Mouse (Mus musculus) small intestine, adult 2 months (tissue): ENCODE data around the gene Glipr1.

Source experiments
- CTCF ChIP-seq: fragments of 200-500 bp; IDR thresholded peaks from 2 replicates; pipeline ENCODE4 v1.5.1; 2012; ENCODE audit warnings: low read depth, mild to moderate bottlenecking, control low read depth, inconsistent platforms, low read length, moderate library complexity, mixed read lengths; ENCODE audit not compliant: insufficient replicate concordance, insufficient read length; ENCODE audit errors: extremely low read depth
- POLR2A ChIP-seq: fragments of 200-500 bp; IDR thresholded peaks from 2 replicates; pipeline ENCODE4 v1.6.1; 2012; ENCODE audit warnings: low read depth, mild to moderate bottlenecking, control low read depth, inconsistent platforms, low read length, moderate library complexity

- TF ChIP-seq POLR2A (no peak), CTCF (no peak)
Measured at GRCm38 (mm10) chr10:112000568-112000967, 1.9 kb downstream of the Glipr1 start.
